Mouse (Mus musculus) liver, adult 2 months (tissue): ENCODE results near the gene Trim66.

Experiments used
- CTCF ChIP-seq: fragments of 200-500 bp; IDR thresholded peaks from 2 replicates; pipeline ENCODE4 v1.5.1; 2011; ENCODE audit warnings: low read depth, low read length, control low read depth
- POLR2A ChIP-seq: fragments of 200-500 bp; IDR thresholded peaks from 2 replicates; pipeline ENCODE4 v1.6.1; 2011; ENCODE audit warnings: low read length, control low read depth; ENCODE audit not compliant: insufficient read depth; ENCODE audit errors: extremely low read depth

- no peak for TF ChIP-seq CTCF
- TF ChIP-seq POLR2A, result no peak
Measured at GRCm38 (mm10) chr7:109454856-109455255, 53.1 kb downstream of the Trim66 start.
